Mouse (Mus musculus): ENCODE measurements around the gene Mcl1. TPM values are rescaled to one million over a fixed set of nuclear protein-coding genes. Genes with fewer than 3 reads are reported as not detected.
"Not testable (repeated sequence)": the region's sequence is repeated elsewhere in the genome, so short reads cannot be mapped to it uniquely, and the experiment has no call there.

Mcl1 gene
- polyA plus RNA-seq, 1 experiment from 2014 or later = 42.1 TPM

GRCm38 (mm10) chr3:95684846-95685245 is 26.3 kb downstream of the Mcl1 start:
- DNase-seq (ENCODE audit: extremely low spot score, low spot score) = no peak
- no peak overlapping the region for H3K4me3 ChIP-seq
- H3K9me3 ChIP-seq = no peaks in the 10 kb centered on the region
- peaks cover 83% of the 10 kb centered on the region for H3K4me1 ChIP-seq
- H3K27me3 ChIP-seq (ENCODE audit: poor library complexity, severe bottlenecking) = peaks cover 29% of the 10 kb centered on the region
- WGBS = 66% methylated on average over 6 of the region's 8 CpGs
- no peaks in the 10 kb centered on the region for H3K36me3 ChIP-seq (replicated peaks)
- no peak overlapping the region for H3K27ac ChIP-seq

GRCm38 (mm10) chr3:95685301-95685700 is 26.7 kb downstream of the Mcl1 start:
- DNase-seq (ENCODE audit: extremely low spot score, low spot score) = no peak
- no peak overlapping the region for H3K4me3 ChIP-seq
- peaks cover 29% of the 10 kb centered on the region for H3K27me3 ChIP-seq (ENCODE audit: poor library complexity, severe bottlenecking)
- no peaks in the 10 kb centered on the region for H3K36me3 ChIP-seq (replicated peaks)
- WGBS = 82% methylated on average over 4 of the region's 4 CpGs
- H3K9me3 ChIP-seq = no peaks in the 10 kb centered on the region
- H3K4me1 ChIP-seq = peaks cover 85% of the 10 kb centered on the region
- no peak overlapping the region for H3K27ac ChIP-seq

- no peak for DNase-seq (ENCODE audit: extremely low spot score, low spot score)
- no peaks in the 10 kb centered on the region for H3K36me3 ChIP-seq (replicated peaks)
- no peak overlapping the region for H3K4me3 ChIP-seq
- WGBS = 80% methylated on average over 2 of the region's 2 CpGs
- H3K9me3 ChIP-seq = no peaks in the 10 kb centered on the region
- peaks cover 29% of the 10 kb centered on the region for H3K27me3 ChIP-seq (ENCODE audit: poor library complexity, severe bottlenecking)
- peaks cover 81% of the 10 kb centered on the region for H3K4me1 ChIP-seq
- H3K27ac ChIP-seq = no peak overlapping the region
These were observed 27.1 kb downstream of the Mcl1 start for GRCm38 (mm10) chr3:95685701-95686100.

GRCm38 (mm10) chr3:95686492-95687167 is 28.0 kb downstream of the Mcl1 start:
- no peak for DNase-seq (ENCODE audit: extremely low spot score, low spot score)
- peak overlapping the region; percentile 57; the same call in 1 of the 2 replicates for H3K4me3 ChIP-seq
- 48% methylated on average over 8 of the region's 10 CpGs for WGBS
- H3K9me3 ChIP-seq = no peaks in the 10 kb centered on the region
- H3K27ac ChIP-seq = peak overlapping the region; percentile 84; the same call in 1 of the 2 replicates
- peaks cover 72% of the 10 kb centered on the region for H3K4me1 ChIP-seq
- no peaks in the 10 kb centered on the region for H3K36me3 ChIP-seq (replicated peaks)
- peaks cover 29% of the 10 kb centered on the region for H3K27me3 ChIP-seq (ENCODE audit: poor library complexity, severe bottlenecking)

- no peaks in the 10 kb centered on the region for H3K36me3 ChIP-seq (replicated peaks)
- DNase-seq (ENCODE audit: extremely low spot score, low spot score) = no peak
- H3K4me3 ChIP-seq = peak overlapping the region; percentile 57
- WGBS = 18% methylated on average over 4 of the region's 4 CpGs
- H3K27ac ChIP-seq = peak overlapping the region; percentile 84; the same call in 1 of the 2 replicates
- peaks cover 29% of the 10 kb centered on the region for H3K27me3 ChIP-seq (ENCODE audit: poor library complexity, severe bottlenecking)
- no peaks in the 10 kb centered on the region for H3K9me3 ChIP-seq
- H3K4me1 ChIP-seq = peaks cover 67% of the 10 kb centered on the region
These were observed 28.6 kb downstream of the Mcl1 start for GRCm38 (mm10) chr3:95687168-95687523.

GRCm38 (mm10) chr3:95687524-95688421 is 29.2 kb downstream of the Mcl1 start, which contains the start of gene Adamtsl4:
Gene Adamtsl4 (minus strand): TSS chr3:95687917.
- Histone ChIP-seq H3K9me3 (no peaks in the 10 kb centered on the region), H3K36me3 (replicated peaks) (no peaks in the 10 kb centered on the region), H3K4me3 (peak within 1 kb of the TSS; percentile 57), H3K27ac (peak within 1 kb of the TSS; percentile 84), H3K4me1 (peaks cover 65% of the 10 kb centered on the region), H3K27me3 (ENCODE audit: poor library complexity, severe bottlenecking) (peaks cover 29% of the 10 kb centered on the region)
- DNase-seq (ENCODE audit: extremely low spot score, low spot score) = peak; percentile 57
- 6% methylated on average over 50 of the region's 50 CpGs for WGBS

GRCm38 (mm10) chr3:95689171-95689915 is 30.8 kb downstream of the Mcl1 start:
- no peak for DNase-seq (ENCODE audit: extremely low spot score, low spot score)
- Histone ChIP-seq H3K27ac (0 out of 2 replicates have a peak overlapping the region, but pooled peaks have one; percentile 30), H3K9me3 (no peaks in the 10 kb centered on the region), H3K27me3 (ENCODE audit: poor library complexity, severe bottlenecking) (peaks cover 29% of the 10 kb centered on the region), H3K36me3 (replicated peaks) (no peaks in the 10 kb centered on the region), H3K4me3 (no peak overlapping the region), H3K4me1 (peaks cover 59% of the 10 kb centered on the region)
- WGBS = 41% methylated on average over 11 of the region's 11 CpGs

- H3K27me3 ChIP-seq (ENCODE audit: poor library complexity, severe bottlenecking) = peaks cover 29% of the 10 kb centered on the region
- no peak for DNase-seq (ENCODE audit: extremely low spot score, low spot score)
- 45% methylated on average over 2 of the region's 2 CpGs for WGBS
- 0 out of 2 replicates have a peak overlapping the region, but pooled peaks have one; percentile 30 for H3K27ac ChIP-seq
- peaks cover 54% of the 10 kb centered on the region for H3K4me1 ChIP-seq
- no peaks in the 10 kb centered on the region for H3K9me3 ChIP-seq
- H3K4me3 ChIP-seq = no peak overlapping the region
- H3K36me3 ChIP-seq (replicated peaks) = no peaks in the 10 kb centered on the region
These were observed 31.4 kb downstream of the Mcl1 start for GRCm38 (mm10) chr3:95689940-95690339.

GRCm38 (mm10) chr3:95690552-95690951 is 32.0 kb downstream of the Mcl1 start:
- DNase-seq (ENCODE audit: extremely low spot score, low spot score); H3K4me3 ChIP-seq; H3K9me3 ChIP-seq; H3K36me3 ChIP-seq (replicated peaks); H3K27ac ChIP-seq: not testable (repeated sequence)
- 95% methylated on average over 2 of the region's 2 CpGs for WGBS
- Histone ChIP-seq H3K4me1 (peaks cover 54% of the 10 kb centered on the region), H3K27me3 (ENCODE audit: poor library complexity, severe bottlenecking) (peaks cover 29% of the 10 kb centered on the region)

GRCm38 (mm10) chr3:95692677-95693076 is 34.1 kb downstream of the Mcl1 start:
- H3K27me3 ChIP-seq (ENCODE audit: poor library complexity, severe bottlenecking) = peaks cover 16% of the 10 kb centered on the region; the same call in 1 of the 2 replicates
- no peaks in the 10 kb centered on the region for H3K36me3 ChIP-seq (replicated peaks)
- WGBS = 85% methylated on average over 6 of the region's 6 CpGs
- no peak overlapping the region for H3K4me3 ChIP-seq
- H3K4me1 ChIP-seq = peaks cover 46% of the 10 kb centered on the region
- H3K9me3 ChIP-seq = no peaks in the 10 kb centered on the region
- no peak for DNase-seq (ENCODE audit: extremely low spot score, low spot score)
- no peak overlapping the region for H3K27ac ChIP-seq

- H3K27me3 ChIP-seq (ENCODE audit: poor library complexity, severe bottlenecking) = 0 out of 2 replicates have a peak, but pooled peaks cover 2% of the 10 kb centered on the region
- peaks cover 32% of the 10 kb centered on the region for H3K4me1 ChIP-seq
- H3K36me3 ChIP-seq (replicated peaks) = no peaks in the 10 kb centered on the region
- H3K9me3 ChIP-seq = no peaks in the 10 kb centered on the region
- no peak for DNase-seq (ENCODE audit: extremely low spot score, low spot score)
- no peak overlapping the region for H3K4me3 ChIP-seq
- H3K27ac ChIP-seq = no peak overlapping the region
- 77% methylated on average over 11 of the region's 11 CpGs for WGBS
These were observed 35.5 kb downstream of the Mcl1 start for GRCm38 (mm10) chr3:95693821-95694807.

All from forebrain, embryonic 10.5 days (tissue).